Mouse (Mus musculus) heart, embryonic 14.5 days (tissue): ENCODE results near the gene Umad1. TPM values are rescaled to one million over a fixed set of nuclear protein-coding genes. Genes with fewer than 3 reads are reported as not detected.

Experiments
- ATAC-seq: fragments of 200-750 bp; cut with Nextera tagmentation; 2 replicates; pipeline ENCODE4 v1.8.0; 2017; ENCODE audit warnings: low read depth, moderate TSS enrichment; ENCODE audit not compliant: insufficient number of reproducible peaks, insufficient read depth, low FRiP score
- H3K27ac ChIP-seq, 2 experiments: fragments of 200-500 bp in 1 of 2; fragments of 300-500 bp in 1 of 2; sonication (generic) in 1 of 2; replicated peaks in 1 of 2; 2 replicates each; pipeline ENCODE4 v1.5.1; 2012 to 2014; ENCODE audit warnings: low read depth in 2 of 2, low read length in 2 of 2, control low read depth in 1 of 2, mild to moderate bottlenecking in 1 of 2, mixed read lengths in 1 of 2; ENCODE audit not compliant: control insufficient read depth in 1 of 2, insufficient read depth in 1 of 2
- H3K27me3 ChIP-seq: fragments of 300-500 bp; sonication (generic); 2 replicates; pipeline ENCODE4 v1.6.1; 2014; ENCODE audit warnings: mild to moderate bottlenecking, low read length, control low read depth; ENCODE audit not compliant: control insufficient read depth, insufficient read depth
- H3K36me3 ChIP-seq: fragments of 300-500 bp; sonication (generic); 2 replicates; pipeline ENCODE4 v1.6.1; 2014; ENCODE audit warnings: mild to moderate bottlenecking, control low read depth, low read length, mixed read lengths; ENCODE audit not compliant: control insufficient read depth, insufficient read depth
- H3K4me1 ChIP-seq, 2 experiments: fragments of 200-500 bp in 1 of 2; fragments of 300-500 bp in 1 of 2; sonication (generic) in 1 of 2; 2 replicates each; pipeline ENCODE4 v1.6.1; 2012 to 2014; ENCODE audit warnings: low read length in 2 of 2, control low read depth in 1 of 2, mixed read lengths in 1 of 2; ENCODE audit not compliant: control insufficient read depth in 2 of 2, insufficient read depth in 2 of 2
- H3K4me2 ChIP-seq: fragments of 300-500 bp; sonication (generic); 2 replicates; pipeline ENCODE4 v1.6.1; 2014; ENCODE audit warnings: mild to moderate bottlenecking, low read length
- H3K4me3 ChIP-seq, 2 experiments: fragments of 200-500 bp in 1 of 2; fragments of 300-500 bp in 1 of 2; sonication (generic) in 1 of 2; 2 replicates each; pipeline ENCODE4 v1.5.1; 2012 to 2014; ENCODE audit warnings: low read length in 2 of 2, mild to moderate bottlenecking in 2 of 2, control low read depth in 1 of 2, low read depth in 1 of 2, moderate library complexity in 1 of 2; ENCODE audit not compliant: control insufficient read depth in 1 of 2, insufficient read depth in 1 of 2
- H3K9ac ChIP-seq: fragments of 300-500 bp; sonication (generic); 2 replicates; pipeline ENCODE4 v1.6.1; 2014; ENCODE audit warnings: mild to moderate bottlenecking, low read length
- H3K9me3 ChIP-seq: fragments of 300-500 bp; sonication (generic); 2 replicates; pipeline ENCODE4 v1.6.1; 2016; ENCODE audit warnings: low read length, control low read depth; ENCODE audit not compliant: control insufficient read depth
- WGBS: fragments of 180-500 bp; shearing (Covaris S2); extraction: QIAGEN DNeasy Blood & Tissue Kit; methylation state at CpG from one replicate; pipeline ENCODE4 v1.1.7; 2014; 5-methylcytosine and 5-hydroxymethylcytosine counted together
- polyA plus RNA-seq: library from polyadenylated mRNA; unstranded; fragments of >200 nt; fragmentation: Nextera tagmentation; extraction: Ambion mirVana; gene quantifications from 2 replicates; pipeline ENCODE4 v1.2.1, GENCODE M21; 2014

Umad1 gene
- polyA plus RNA-seq, 1 experiment from 2014 or later = 26.3 TPM

DNA sequence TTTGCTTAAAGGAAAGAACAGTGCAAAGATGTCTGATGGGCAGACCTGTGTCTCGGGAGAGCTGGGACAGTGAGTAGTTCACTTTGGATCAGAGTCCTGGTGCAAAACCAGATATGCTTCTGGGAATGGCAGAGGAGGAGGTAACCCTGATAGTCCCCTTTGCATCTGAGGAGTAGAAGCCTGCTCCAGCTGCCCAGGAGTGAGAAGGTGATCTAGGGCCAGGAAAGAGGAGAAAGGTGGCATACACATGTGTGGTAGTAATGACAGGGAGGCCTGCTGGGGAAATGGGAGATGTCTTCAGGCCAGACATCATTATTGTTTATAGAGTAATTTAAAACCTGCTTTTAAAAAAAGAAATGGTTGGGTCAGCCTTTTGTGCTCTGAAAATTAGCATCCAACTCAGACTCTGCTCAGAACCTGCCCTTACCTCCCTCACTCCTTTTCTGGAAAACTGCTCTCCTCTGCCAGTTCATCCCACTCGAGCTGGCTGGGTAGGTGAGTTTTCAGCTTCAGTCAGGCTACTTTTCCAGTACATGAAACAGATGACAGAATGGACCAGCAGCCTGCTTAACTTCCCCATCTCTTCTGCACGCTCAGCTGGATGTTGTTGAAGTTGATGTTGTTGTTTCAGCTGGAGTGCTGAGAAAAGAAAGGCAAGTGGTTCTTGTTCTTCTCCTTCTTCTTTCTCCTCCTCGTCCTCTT is 160.5 kb downstream of the Umad1 start:
- peaks cover 14 to 24% of the 10 kb centered on the region in 2 experiments for H3K4me1 ChIP-seq
- no peaks in the 10 kb centered on the region for H3K27me3 ChIP-seq
- H3K4me3 ChIP-seq = no peak overlapping the region
- H3K27ac ChIP-seq = no peak overlapping the region; a peak in 1 of 4 replicates
- H3K9ac ChIP-seq = no peak overlapping the region
- no peak for ATAC-seq
- no peak overlapping the region for H3K4me2 ChIP-seq
- no peaks in the 10 kb centered on the region for H3K36me3 ChIP-seq
- 50% methylated on average over 4 of the region's 4 CpGs for WGBS
- H3K9me3 ChIP-seq = no peaks in the 10 kb centered on the region

DNA sequence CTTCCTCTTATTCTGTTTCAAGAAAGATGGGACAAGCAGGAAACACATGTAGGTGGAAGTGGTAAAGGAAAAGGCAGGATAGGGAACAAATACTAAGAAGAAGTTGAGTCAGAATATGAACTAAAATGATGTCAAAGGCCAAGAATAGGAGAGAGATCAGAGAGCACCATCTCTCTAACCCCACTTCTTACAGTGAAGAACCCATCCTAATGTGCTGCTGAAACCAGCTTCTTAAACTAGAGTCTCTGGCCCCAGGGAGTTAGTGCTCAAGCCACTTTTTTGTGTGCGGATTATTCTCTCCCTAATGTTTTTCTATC is 161.1 kb downstream of the Umad1 start:
- H3K36me3 ChIP-seq = no peaks in the 10 kb centered on the region
- no peaks in the 10 kb centered on the region for H3K9me3 ChIP-seq
- H3K27me3 ChIP-seq = no peaks in the 10 kb centered on the region
- peaks cover 14 to 24% of the 10 kb centered on the region in 2 experiments for H3K4me1 ChIP-seq
- H3K4me2 ChIP-seq = no peak overlapping the region
- no peak overlapping the region for H3K4me3 ChIP-seq
- no peak overlapping the region for H3K9ac ChIP-seq
- 88% methylated on average over 1 of the region's 1 CpGs for WGBS
- no peak overlapping the region for H3K27ac ChIP-seq
- no peak for ATAC-seq

DNA sequence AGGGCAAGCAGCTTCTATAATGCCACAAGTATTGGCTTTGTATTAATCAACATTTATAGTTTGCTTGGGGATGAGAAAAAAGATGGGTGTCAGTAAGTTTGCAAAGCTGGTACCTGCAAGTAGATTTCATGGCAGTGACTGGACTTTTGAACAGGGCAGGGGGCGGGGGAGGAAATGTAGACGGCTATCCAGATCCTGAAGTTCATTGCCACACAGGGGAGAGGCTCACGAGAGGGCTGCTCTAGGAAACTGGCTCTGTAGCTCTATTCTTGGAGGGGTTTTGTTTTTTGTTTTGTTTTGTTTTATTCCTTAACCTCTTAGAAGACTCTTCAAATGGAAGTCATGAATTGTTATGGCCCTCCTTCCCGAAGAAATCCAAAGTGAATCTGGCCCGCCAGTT is 162.3 kb downstream of the Umad1 start:
- H3K36me3 ChIP-seq = no peaks in the 10 kb centered on the region
- no peak overlapping the region for H3K4me2 ChIP-seq
- no peak overlapping the region for H3K9ac ChIP-seq
- no peak for ATAC-seq
- no peak overlapping the region for H3K4me3 ChIP-seq
- H3K27ac ChIP-seq = peak overlapping the region in 1 of 2 experiments; percentile 12; a peak in 1 of 4 replicates
- H3K9me3 ChIP-seq = no peaks in the 10 kb centered on the region
- H3K4me1 ChIP-seq = peaks cover 17 to 32% of the 10 kb centered on the region in 2 experiments
- no peaks in the 10 kb centered on the region for H3K27me3 ChIP-seq
- 63% methylated on average over 5 of the region's 5 CpGs for WGBS

DNA sequence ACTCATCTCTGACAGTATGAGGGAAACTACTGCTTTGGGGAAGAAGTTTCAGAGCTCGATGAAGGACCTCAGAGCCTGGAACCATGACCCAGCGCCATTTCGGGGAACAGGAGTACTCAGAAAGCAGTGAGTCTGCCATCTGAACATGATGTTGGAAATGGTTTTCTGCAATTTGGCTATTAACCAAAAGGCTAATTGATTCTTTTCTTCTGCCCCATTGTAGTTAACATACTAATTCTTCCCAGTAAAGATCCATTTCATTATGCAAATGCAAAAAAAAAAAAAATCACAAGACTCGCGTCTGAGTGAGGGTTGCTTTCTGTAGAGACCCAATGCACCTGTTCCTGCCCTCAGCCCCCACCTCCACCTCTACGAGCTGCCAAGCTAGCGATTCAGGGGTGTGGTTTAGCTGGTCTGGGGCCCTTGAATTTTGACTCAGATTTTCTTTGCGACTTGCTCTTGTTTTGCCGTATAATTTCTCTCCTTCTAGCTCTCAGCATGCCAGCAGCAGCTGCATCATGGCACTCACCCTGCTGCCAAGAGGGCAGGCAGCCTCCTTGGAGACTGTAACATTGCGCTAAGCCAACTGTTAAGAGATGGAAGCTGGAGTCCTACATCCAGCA is 163.0 kb downstream of the Umad1 start:
- 82% methylated on average over 10 of the region's 10 CpGs for WGBS

DNA sequence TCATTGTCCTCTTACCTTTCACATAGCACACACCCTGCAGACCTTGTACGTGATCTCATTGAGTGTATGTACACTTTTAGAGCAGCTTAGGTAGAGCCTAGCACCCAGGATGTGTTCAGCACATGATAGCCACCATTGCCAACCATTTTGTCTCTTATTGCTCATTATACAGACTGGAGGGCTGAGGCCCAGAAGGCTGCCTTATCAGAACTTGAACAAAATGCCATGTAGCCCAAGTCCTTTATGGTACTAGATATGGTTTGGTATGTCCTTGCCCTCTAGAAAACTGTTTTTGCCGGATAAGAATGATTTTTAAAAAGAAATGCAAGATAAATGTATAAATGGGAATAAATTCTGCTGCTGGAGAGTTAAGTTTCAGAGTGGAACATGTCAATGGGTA is 164.1 kb downstream of the Umad1 start:
- H3K27me3 ChIP-seq = no peaks in the 10 kb centered on the region
- H3K9me3 ChIP-seq = no peaks in the 10 kb centered on the region
- no peak overlapping the region for H3K4me3 ChIP-seq
- no peak overlapping the region for H3K4me2 ChIP-seq
- no peaks in the 10 kb centered on the region for H3K36me3 ChIP-seq
- H3K9ac ChIP-seq = no peak overlapping the region
- no peak for ATAC-seq
- H3K4me1 ChIP-seq = peaks cover 17 to 32% of the 10 kb centered on the region in 2 experiments
- H3K27ac ChIP-seq = no peak overlapping the region
- WGBS = 90% methylated on average over 2 of the region's 2 CpGs

More for the DNA sequence above, 163.0 kb downstream of the Umad1 start:
- Histone ChIP-seq H3K9me3 (no peaks in the 10 kb centered on the region), H3K27ac (no peak overlapping the region), H3K4me1 (peaks cover 17 to 32% of the 10 kb centered on the region in 2 experiments), H3K36me3 (no peaks in the 10 kb centered on the region), H3K4me2 (no peak overlapping the region), H3K27me3 (no peaks in the 10 kb centered on the region), H3K9ac (no peak overlapping the region), H3K4me3 (no peak overlapping the region)
- ATAC-seq = no peak

DNA sequence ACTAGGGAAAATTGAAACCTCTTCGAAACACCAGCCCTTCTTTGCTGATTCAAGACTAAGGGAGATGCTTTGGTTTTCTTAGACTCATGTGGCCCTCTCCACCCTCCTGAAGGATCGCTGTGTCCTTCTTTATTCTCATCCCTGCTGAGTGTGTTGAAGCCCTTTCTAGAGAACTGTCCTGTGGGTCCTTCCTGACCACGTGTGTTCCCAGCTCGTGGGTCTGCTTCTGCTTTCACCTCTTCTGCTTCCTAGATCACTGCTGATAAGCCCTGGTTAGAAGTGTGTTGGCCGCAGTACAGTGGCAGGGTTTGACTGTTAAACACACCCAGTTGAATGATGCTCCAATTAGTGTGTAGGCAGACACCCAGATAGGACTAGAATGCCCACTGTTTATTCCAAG is 168.6 kb downstream of the Umad1 start:
- no peak for ATAC-seq
- no peak overlapping the region for H3K4me2 ChIP-seq
- peaks cover 6 to 26% of the 10 kb centered on the region in 2 experiments for H3K4me1 ChIP-seq
- WGBS = 58% methylated on average over 5 of the region's 5 CpGs
- no peaks in the 10 kb centered on the region for H3K9me3 ChIP-seq
- H3K36me3 ChIP-seq = no peaks in the 10 kb centered on the region
- H3K4me3 ChIP-seq = no peak overlapping the region
- H3K27me3 ChIP-seq = no peaks in the 10 kb centered on the region
- H3K9ac ChIP-seq = no peak overlapping the region
- H3K27ac ChIP-seq = no peak overlapping the region

DNA sequence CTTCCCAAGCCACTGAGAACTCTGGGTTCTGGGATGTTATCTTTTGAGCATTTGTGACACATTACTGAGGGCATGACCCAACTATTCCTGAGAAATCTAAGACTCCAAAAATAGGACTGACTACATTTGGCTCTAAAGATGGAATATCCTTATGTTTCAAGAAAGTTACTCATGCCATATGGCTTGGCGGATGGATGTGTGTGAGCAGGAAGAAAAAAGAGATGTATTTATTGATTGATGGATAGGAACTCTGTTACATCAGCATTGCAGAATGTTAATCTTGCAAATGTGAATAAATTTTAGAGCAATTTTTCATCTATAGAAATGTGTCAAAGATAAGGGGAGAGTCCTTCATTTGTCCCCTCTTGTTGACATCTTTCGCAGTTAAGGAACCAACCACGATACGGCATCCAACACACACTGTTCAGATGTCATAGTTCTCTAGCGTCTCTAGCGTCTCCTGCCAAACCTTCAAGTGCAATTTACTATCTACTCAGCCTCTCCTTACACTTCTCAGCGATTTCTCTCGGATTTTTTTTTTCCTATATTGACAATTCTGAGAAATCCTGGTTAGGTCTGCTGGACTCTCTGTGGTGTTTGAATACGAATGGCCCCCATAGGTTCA is 171.6 kb downstream of the Umad1 start:
- Histone ChIP-seq H3K9me3 (no peaks in the 10 kb centered on the region), H3K4me3 (no peak overlapping the region), H3K9ac (no peak overlapping the region), H3K27ac (no peak overlapping the region), H3K36me3 (no peaks in the 10 kb centered on the region), H3K4me1 (peaks cover 4 to 17% of the 10 kb centered on the region in 2 experiments), H3K4me2 (no peak overlapping the region), H3K27me3 (no peaks in the 10 kb centered on the region)
- WGBS = 81% methylated on average over 9 of the region's 9 CpGs
- no peak for ATAC-seq
